Mouse (Mus musculus) midbrain, embryonic 16.5 days (tissue): ENCODE data around the gene Hist1h2af. TPM values are rescaled to one million over a fixed set of nuclear protein-coding genes. Genes with fewer than 3 reads are reported as not detected.

ENCODE experiments used
- ATAC-seq: fragments of 200-750 bp; cut with Nextera tagmentation; 2 replicates; pipeline ENCODE4 v1.8.0; 2017; ENCODE audit warnings: moderate TSS enrichment
- H3K27ac ChIP-seq: fragments of 300-500 bp; sonication (generic); 2 replicates; pipeline ENCODE4 v1.5.1; 2014; ENCODE audit warnings: mild to moderate bottlenecking, low read length, mixed read lengths
- H3K27me3 ChIP-seq: fragments of 300-500 bp; sonication (generic); 2 replicates; pipeline ENCODE4 v1.6.1; 2014; ENCODE audit warnings: low read depth, low read length, mixed read lengths; ENCODE audit not compliant: control insufficient read depth, insufficient read depth
- H3K36me3 ChIP-seq: fragments of 300-500 bp; sonication (generic); 2 replicates; pipeline ENCODE4 v1.6.1; 2014; ENCODE audit warnings: mild to moderate bottlenecking, low read length, moderate library complexity, mixed read lengths; ENCODE audit not compliant: control insufficient read depth, insufficient read depth
- H3K4me1 ChIP-seq: fragments of 300-500 bp; sonication (generic); 2 replicates; pipeline ENCODE4 v1.6.1; 2014; ENCODE audit warnings: mild to moderate bottlenecking, low read length, mixed read lengths; ENCODE audit not compliant: control insufficient read depth, insufficient read depth
- H3K4me2 ChIP-seq: fragments of 300-500 bp; sonication (generic); 2 replicates; pipeline ENCODE4 v1.6.1; 2014; ENCODE audit warnings: mild to moderate bottlenecking, low read length, mixed read lengths
- H3K4me3 ChIP-seq: fragments of 300-500 bp; sonication (generic); 2 replicates; pipeline ENCODE4 v1.5.1; 2014; ENCODE audit warnings: low read depth, mild to moderate bottlenecking, low read length, moderate library complexity, mixed read lengths
- H3K9ac ChIP-seq: fragments of 300-500 bp; sonication (generic); 2 replicates; pipeline ENCODE4 v1.6.1; 2014; ENCODE audit warnings: low read depth, low read length, mixed read lengths
- H3K9me3 ChIP-seq: fragments of 300-500 bp; sonication (generic); replicated peaks from 2 replicates; pipeline ENCODE4 v1.6.1; 2014; ENCODE audit warnings: mild to moderate bottlenecking, low read length, mixed read lengths; ENCODE audit not compliant: control insufficient read depth, poor library complexity, severe bottlenecking
- WGBS: fragments of 180-500 bp; shearing (Covaris S2); extraction: QIAGEN DNeasy Blood & Tissue Kit; methylation state at CpG from one replicate; pipeline ENCODE4 v1.1.7; 2014; 5-methylcytosine and 5-hydroxymethylcytosine counted together
- polyA plus RNA-seq: library from polyadenylated mRNA; unstranded; fragments of >200 nt; fragmentation: Nextera tagmentation; extraction: Ambion mirVana; gene quantifications from 2 replicates; pipeline ENCODE4 v1.2.1, GENCODE M21; 2015

Hist1h2af gene
- polyA plus RNA-seq, 1 experiment from 2014 or later = not detected

- 8% methylated on average over 13 of the region's 13 CpGs for WGBS
- Histone ChIP-seq H3K27ac (no peak overlapping the region), H3K36me3 (no peaks in the 10 kb centered on the region), H3K4me3 (no peak overlapping the region), H3K4me2 (peak overlapping the region; percentile 16; the same call in 1 of the 2 replicates), H3K27me3 (no peaks in the 10 kb centered on the region), H3K9ac (no peak overlapping the region), H3K9me3 (no peaks in the 10 kb centered on the region), H3K4me1 (peaks cover 2% of the 10 kb centered on the region; the same call in 1 of the 2 replicates)
- no peak for ATAC-seq
Observed at GRCm38 (mm10) chr13:23506351-23506750, 27.4 kb upstream of the Hist1h2af start.

GRCm38 (mm10) chr13:23506819-23507515, 26.7 kb upstream of the Hist1h2af start:
- H3K9ac ChIP-seq = no peak overlapping the region
- ATAC-seq = no peak
- H3K4me2 ChIP-seq = no peak overlapping the region
- no peaks in the 10 kb centered on the region for H3K27me3 ChIP-seq
- H3K9me3 ChIP-seq = no peaks in the 10 kb centered on the region
- H3K4me3 ChIP-seq = no peak overlapping the region
- H3K4me1 ChIP-seq = peaks cover 2% of the 10 kb centered on the region; the same call in 1 of the 2 replicates
- no peaks in the 10 kb centered on the region for H3K36me3 ChIP-seq
- 23% methylated on average over 14 of the region's 14 CpGs for WGBS
- no peak overlapping the region for H3K27ac ChIP-seq

- H3K36me3 ChIP-seq = no peaks in the 10 kb centered on the region
- no peak for ATAC-seq
- H3K4me2 ChIP-seq = no peak overlapping the region
- peaks cover 2% of the 10 kb centered on the region; the same call in 1 of the 2 replicates for H3K4me1 ChIP-seq
- 48% methylated on average over 1 of the region's 1 CpGs for WGBS
- H3K9me3 ChIP-seq = no peaks in the 10 kb centered on the region
- no peak overlapping the region for H3K27ac ChIP-seq
- H3K4me3 ChIP-seq = no peak overlapping the region
- no peak overlapping the region for H3K9ac ChIP-seq
- H3K27me3 ChIP-seq = no peaks in the 10 kb centered on the region
Observed at GRCm38 (mm10) chr13:23510127-23510526, 23.6 kb upstream of the Hist1h2af start.

GRCm38 (mm10) chr13:23513517-23513916, 20.2 kb upstream of the Hist1h2af start:
- WGBS = 88% methylated on average over 1 of the region's 1 CpGs
- Histone ChIP-seq H3K4me1 (peaks cover 2% of the 10 kb centered on the region; the same call in 1 of the 2 replicates), H3K4me3 (no peak overlapping the region), H3K4me2 (no peak overlapping the region), H3K9ac (no peak overlapping the region), H3K36me3 (no peaks in the 10 kb centered on the region), H3K27me3 (no peaks in the 10 kb centered on the region), H3K9me3 (no peaks in the 10 kb centered on the region), H3K27ac (no peak overlapping the region)
- no peak for ATAC-seq

- no peak overlapping the region for H3K9ac ChIP-seq
- no peaks in the 10 kb centered on the region for H3K9me3 ChIP-seq
- no peaks in the 10 kb centered on the region for H3K36me3 ChIP-seq
- no peak overlapping the region for H3K4me2 ChIP-seq
- H3K4me3 ChIP-seq = no peak overlapping the region
- ATAC-seq = no peak
- no peaks in the 10 kb centered on the region for H3K27me3 ChIP-seq
- H3K4me1 ChIP-seq = peaks cover 7% of the 10 kb centered on the region; the same call in 1 of the 2 replicates
- 80% methylated on average over 5 of the region's 5 CpGs for WGBS
- H3K27ac ChIP-seq = no peak overlapping the region
Observed at GRCm38 (mm10) chr13:23515281-23515680, 18.4 kb upstream of the Hist1h2af start.

- ATAC-seq = no peak
- 56% methylated on average over 15 of the region's 15 CpGs for WGBS
Observed at GRCm38 (mm10) chr13:23515826-23516620, 17.7 kb upstream of the Hist1h2af start.

GRCm38 (mm10) chr13:23516822-23517602, 16.7 kb upstream of the Hist1h2af start:
- whole genome bisulfite sequencing = under 1% methylated on average over 19 of the region's 19 CpGs
- peaks cover 9% of the 10 kb centered on the region; the same call in 1 of the 2 replicates for H3K4me1 ChIP-seq
- H3K9me3 ChIP-seq = no peaks in the 10 kb centered on the region
- peak; percentile 74 for ATAC-seq
- no peaks in the 10 kb centered on the region for H3K27me3 ChIP-seq
- H3K9ac ChIP-seq = 0 out of 2 replicates have a peak overlapping the region, but pooled peaks have one; percentile 48
- H3K27ac ChIP-seq = peak overlapping the region; percentile 42; the same call in 1 of the 2 replicates
- H3K4me2 ChIP-seq = peak overlapping the region; percentile 85
- H3K36me3 ChIP-seq = no peaks in the 10 kb centered on the region
- peak overlapping the region; percentile 51 for H3K4me3 ChIP-seq

More at GRCm38 (mm10) chr13:23515826-23516620, 17.7 kb upstream of the Hist1h2af start:
- Histone ChIP-seq H3K36me3 (no peaks in the 10 kb centered on the region), H3K4me1 (peaks cover 7% of the 10 kb centered on the region; the same call in 1 of the 2 replicates), H3K9me3 (no peaks in the 10 kb centered on the region), H3K4me2 (peak overlapping the region; percentile 67), H3K4me3 (peak overlapping the region; percentile 51), H3K27me3 (no peaks in the 10 kb centered on the region), H3K9ac (peak overlapping the region; percentile 51; the same call in 1 of the 2 replicates), H3K27ac (no peak overlapping the region)

GRCm38 (mm10) chr13:23517603-23518294, 16.0 kb upstream of the Hist1h2af start:
- peak overlapping the region; percentile 51 for H3K4me3 ChIP-seq
- H3K27me3 ChIP-seq = no peaks in the 10 kb centered on the region
- peak overlapping the region; percentile 85 for H3K4me2 ChIP-seq
- ATAC-seq = peak; percentile 90
- no peak overlapping the region for H3K9ac ChIP-seq
- peaks cover 10% of the 10 kb centered on the region; the same call in 1 of the 2 replicates for H3K4me1 ChIP-seq
- no peaks in the 10 kb centered on the region for H3K36me3 ChIP-seq
- H3K9me3 ChIP-seq = no peaks in the 10 kb centered on the region
- WGBS = under 1% methylated on average over 27 of the region's 27 CpGs
- H3K27ac ChIP-seq = peak overlapping the region; percentile 47; the same call in 1 of the 2 replicates
